Mouse (Mus musculus) adrenal gland, postnatal 25 days (tissue): Measurements from ENCODE around the gene Prss42. TPM values are rescaled to one million over a fixed set of nuclear protein-coding genes. Genes with fewer than 3 reads are reported as not detected.
A peak's percentile ranks its signal among the peaks of the same experiment; 100 is the strongest.
"Not testable (repeated sequence)": the region's sequence is repeated elsewhere in the genome, so short reads cannot be mapped to it uniquely, and the experiment has no call there.

Experiments
- DNase-seq: peaks from one replicate; pipeline ENCODE4 v3.0.0; 2021; ENCODE audit warnings: mixed read lengths
- total RNA-seq: library from RNA; stranded (reverse); gene quantifications from 2 replicates; pipeline ENCODE4 v1.2.3, GENCODE M21; 2021

Prss42 gene
- total RNA-seq, 1 experiment from 2014 or later: not detected

GRCm38 (mm10) chr9:110788169-110788568 lies 9.8 kb upstream of the Prss42 start:
- DNase-seq: no peak

DNA sequence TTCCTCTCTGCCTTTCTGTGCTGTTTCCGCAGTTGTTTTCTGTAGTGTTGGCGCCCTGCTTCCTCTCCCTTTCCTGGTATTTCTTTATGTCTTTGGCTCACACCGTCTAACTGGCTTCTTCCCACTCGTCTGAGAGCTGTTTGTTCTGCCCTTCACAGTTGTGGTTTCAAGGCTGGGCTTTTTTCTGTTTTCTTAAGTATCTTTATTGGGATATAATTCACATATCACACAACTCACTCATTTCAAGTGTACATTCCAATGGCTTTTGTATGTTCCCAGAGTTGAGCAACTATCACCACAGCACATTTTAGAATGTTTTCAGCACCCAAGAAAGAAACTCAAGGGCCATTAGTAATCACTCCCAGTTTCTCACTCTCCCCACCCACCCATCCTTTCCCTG lies 7.5 kb upstream of the Prss42 start:
- no peak for DNase-seq

- no peak for DNase-seq
These were observed 953 bp upstream of the Prss42 start for GRCm38 (mm10) chr9:110797013-110797412.

DNA sequence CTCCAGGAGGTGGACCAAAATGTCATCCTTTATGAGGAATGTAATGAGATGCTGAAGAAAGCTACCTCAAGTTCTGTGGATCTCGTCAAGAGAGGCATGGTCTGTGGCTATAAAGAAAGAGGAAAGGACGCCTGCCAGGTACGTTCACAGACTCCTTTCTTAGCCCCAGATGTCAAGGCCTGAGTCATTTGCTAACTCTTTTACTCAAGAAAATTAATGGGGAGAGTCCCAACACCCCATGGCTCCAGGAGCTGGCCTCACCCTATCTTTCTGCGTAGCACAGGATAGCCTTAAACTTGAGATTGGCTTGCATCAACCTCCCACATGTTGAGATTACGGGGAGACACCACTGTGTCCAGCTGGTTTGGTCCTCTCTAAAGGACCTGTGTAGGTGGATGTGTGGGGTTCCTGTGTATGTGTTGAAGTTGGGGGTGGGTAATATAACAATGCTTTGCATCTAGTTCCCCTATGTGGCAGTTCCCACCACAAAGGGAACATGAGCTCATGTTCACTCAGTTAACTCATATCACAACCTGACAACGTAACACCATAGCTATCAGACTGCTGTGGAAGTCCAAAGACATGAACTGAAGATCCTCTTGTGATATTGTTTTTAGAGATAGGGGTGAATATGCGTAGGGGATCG lies 3.0 kb downstream of the Prss42 start:
- no peak for DNase-seq

DNA sequence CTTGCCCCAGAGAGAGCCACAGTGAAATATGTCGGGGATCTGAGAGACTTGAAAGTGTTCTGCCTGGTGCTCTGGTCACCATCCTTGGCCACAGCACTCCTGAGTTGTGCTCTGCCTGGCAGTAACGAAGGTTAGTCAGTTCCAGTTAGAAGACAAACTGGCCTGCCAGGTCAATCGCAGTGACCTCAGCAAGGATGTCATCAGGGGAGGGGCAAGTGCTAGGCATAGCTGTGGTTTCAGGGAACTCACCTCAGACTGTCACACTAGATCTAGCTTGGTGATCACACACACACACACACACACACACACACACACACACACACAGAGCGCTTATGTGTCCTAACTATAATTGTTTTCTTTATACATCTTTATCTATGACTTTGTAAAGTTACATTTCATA lies 5.3 kb downstream of the Prss42 start:
- no peak for DNase-seq

GRCm38 (mm10) chr9:110810051-110810450 lies 12.1 kb downstream of the Prss42 start:
- DNase-seq: no peak

DNA sequence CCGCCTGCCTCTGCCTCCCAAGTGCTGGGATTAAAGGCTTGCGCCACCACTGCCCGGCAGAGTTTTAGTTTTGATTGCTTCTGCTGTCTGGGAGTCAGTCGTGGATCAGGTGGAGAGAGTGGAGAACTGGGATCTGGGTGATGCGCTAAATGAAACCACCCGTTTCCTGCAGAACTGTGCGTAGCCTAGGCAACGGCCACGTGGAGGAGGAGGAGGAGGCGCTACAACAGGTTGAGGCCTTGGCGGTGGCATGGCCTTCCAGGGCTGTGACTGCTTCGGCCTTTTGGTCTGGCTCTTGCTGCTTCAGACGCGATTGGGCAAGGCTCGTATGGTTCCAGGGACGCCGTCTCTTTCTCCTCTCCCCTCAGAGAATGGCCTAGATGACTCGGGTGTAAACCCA lies 15.8 kb downstream of the Prss42 start, which contains the start of gene Prss44:
Gene Prss44, plus strand, starts transcription at position 206 of the 400 bp plus-strand sequence.
- no peak for DNase-seq

- not testable (repeated sequence) for DNase-seq
These were observed 22.6 kb downstream of the Prss42 start for GRCm38 (mm10) chr9:110820546-110820945.

DNA sequence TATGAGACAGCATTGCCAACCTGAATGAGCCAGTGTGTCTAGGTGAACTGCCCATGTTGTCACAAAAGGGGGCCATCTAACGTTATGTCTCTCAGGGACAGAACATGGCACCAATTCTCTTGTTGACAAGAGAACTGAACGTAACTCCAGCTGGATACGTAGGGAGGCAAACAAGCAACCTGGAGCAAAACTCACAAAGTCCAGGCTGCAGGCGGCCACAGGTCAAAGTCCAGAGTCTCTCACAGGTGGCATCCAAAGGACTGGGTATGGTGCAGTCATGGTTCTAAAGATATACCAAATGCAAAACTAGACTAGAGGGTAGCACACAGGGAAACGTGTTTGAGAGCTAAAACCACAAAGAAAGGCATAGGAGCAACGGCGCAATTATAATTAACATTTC lies 23.5 kb downstream of the Prss42 start:
- no peak for DNase-seq

GRCm38 (mm10) chr9:110825426-110825825 lies 27.5 kb downstream of the Prss42 start:
- DNase-seq: no peak

- no peak for DNase-seq
These were observed 27.9 kb downstream of the Prss42 start for GRCm38 (mm10) chr9:110825832-110826231.

DNA sequence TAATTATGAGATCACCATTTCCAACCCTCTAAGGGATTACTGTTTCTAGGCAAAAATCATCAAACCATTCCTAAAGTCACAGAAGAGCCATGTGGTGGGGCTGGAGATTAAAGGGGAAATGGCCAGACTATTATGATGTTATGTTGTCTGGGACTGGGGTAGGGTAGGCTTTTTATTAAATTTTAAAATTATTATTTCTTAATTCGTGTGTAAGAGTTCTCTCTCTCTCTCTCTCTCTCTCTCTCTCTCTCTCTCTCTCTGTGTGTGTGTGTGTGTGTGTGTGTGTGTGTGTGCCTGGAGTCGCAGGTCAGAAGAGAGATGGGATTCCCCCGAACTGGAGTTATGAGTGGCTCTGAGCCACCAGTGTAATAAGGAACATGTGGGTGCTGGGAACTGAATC lies 28.4 kb downstream of the Prss42 start, which contains the start of gene Prss43:
Gene Prss43, plus strand, starts transcription at position 301 of the 400 bp plus-strand sequence.
- no peak for DNase-seq

DNA sequence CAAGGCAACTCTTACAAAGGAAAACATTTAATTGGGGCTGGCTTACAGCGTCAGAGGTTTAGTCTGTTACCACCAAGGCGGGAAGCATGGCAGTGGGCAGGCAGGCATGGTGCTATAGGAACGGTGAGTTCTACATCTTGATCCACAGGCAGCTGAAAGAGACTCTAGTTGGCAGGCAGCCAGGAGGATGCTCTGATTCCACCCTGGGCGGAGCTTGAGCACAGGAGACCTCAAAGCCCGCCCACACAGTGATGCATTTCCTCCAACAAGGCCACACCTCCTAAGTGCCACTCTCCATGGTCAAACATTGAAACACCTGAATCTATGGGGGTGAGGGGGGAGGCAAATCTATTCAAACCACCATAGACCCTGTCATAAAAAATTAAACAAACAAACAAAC lies 35.1 kb downstream of the Prss42 start:
- DNase-seq: no peak

DNA sequence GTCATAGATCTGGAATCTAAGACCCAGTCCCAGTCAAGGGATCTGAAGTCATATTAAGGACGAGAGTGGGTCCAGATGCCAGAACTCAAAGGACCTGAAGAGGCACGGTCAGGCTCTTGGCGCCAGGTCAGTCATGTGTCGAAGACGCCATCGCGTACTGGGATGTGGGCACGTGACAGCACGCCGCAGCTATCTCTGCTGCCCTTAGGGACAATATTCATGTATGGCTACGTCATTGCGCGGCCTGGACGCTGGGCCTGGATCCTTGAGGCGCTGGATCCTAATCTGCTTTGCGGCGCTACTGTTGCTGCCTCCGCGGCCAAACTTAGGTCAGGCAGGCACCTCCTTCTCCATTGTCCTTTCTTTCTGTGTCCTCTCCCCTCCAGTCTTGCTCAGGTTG lies 36.4 kb downstream of the Prss42 start, which contains the start of gene Prss45:
Gene Prss45, plus strand, starts transcription at position 178 of the 400 bp plus-strand sequence.
- DNase-seq: no peak

DNA sequence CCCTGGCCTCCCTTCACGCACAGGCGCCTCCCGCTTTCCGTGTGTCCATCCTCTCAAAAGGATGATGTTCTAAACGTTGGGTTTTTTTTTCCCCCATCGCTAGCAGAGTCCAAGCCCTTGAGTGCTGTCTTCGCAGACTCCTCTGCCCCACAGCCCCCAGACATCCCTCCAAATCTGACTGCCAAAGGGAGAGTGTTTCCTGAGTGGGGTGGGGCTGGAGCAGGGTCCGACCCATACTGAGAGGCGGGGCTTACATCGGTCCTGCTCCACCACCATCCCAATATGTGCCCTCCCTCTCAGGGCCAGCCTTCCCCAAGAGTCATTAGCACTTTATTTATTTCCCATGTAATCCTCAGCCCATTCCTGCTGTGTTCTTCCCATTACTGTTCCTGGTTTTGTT lies 37.0 kb downstream of the Prss42 start:
- DNase-seq: no peak

DNA sequence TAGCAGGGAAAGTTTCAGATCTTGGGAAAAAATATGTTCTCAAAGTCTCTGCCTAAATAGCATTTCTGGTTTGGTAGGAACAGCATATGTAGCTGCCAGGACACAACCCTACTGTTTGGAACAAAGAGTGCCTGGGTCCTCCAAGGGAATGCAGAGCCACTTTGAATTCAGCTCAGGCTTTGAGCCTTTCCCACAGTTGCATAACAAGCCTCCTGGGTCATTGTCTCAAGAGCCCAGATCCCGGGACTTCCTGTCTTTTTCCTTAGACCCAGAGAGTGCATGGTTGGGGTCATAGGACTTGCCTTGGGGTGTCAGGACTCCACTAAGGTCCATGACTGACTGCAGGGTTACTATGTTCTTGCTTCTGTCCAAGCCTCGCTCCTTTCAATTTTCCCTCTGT lies 38.1 kb downstream of the Prss42 start:
- DNase-seq: no peak

DNA sequence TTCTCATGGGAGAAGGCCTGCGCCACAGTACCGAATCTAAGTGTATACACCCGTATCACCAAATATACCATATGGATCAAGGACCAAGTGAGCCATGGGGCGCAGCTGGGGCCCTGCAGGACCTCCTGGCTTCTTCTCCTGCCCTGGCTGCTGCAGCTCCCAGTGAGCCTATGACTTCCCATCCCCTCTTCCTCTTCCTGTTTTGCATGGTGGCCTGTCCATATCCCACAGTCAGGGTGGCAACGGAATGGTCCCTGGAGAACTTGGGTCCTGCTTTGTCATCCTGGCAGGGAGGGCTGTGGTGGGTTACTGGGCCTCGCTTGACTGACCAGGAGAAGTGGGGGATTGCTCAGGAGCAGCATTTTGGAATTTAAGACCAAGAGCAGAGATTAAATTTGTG lies 42.9 kb downstream of the Prss42 start:
- DNase-seq: no peak

DNA sequence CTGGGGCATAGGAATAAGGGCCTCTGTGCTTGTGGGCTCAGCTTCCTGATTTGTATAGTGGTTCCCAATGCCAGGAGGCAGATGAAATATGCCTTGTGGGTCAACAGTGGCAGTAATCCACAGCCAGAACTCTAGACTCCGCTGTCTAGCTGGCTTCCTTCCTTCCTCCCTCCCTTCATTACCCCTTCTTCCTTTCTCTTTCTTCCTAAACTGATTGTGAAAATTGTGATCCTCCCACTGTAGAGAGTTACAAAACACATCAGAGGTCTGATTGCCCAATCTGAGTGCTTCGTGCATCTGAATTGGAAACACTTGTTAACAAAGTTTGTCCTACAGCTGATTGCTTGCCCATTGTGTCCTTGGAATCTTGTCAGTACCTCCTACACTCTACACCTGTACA lies 43.5 kb downstream of the Prss42 start:
- DNase-seq: no peak

DNA sequence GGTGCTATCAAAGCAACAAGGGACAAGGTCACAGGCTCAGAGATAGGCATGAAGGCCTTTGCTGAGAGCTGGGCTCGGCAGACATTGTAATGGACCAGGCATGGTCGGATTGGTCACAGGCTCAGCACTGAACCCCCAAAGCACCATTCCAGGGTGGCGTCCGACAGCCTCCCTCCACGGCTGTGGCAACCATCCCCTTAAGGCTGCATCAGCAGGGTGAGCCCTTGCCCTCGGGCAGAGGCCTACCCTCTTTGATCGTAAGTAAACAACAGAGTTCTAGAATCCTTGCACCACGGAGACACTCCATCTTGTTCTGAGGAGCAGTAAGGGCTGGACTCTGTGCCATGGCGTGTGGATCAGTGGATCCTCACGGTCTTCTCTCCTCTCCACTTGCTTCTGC lies 46.2 kb downstream of the Prss42 start, which contains the start of gene Prss46:
Gene Prss46, plus strand, starts transcription at position 301 of the 400 bp plus-strand sequence.
- no peak for DNase-seq

- peak; percentile 34 for DNase-seq
These were observed 51.2 kb downstream of the Prss42 start for GRCm38 (mm10) chr9:110849162-110849561.
